Mouse (Mus musculus) limb, embryonic 11.5 days (tissue): ENCODE measurements around the gene Vps45. TPM values are rescaled to one million over a fixed set of nuclear protein-coding genes. Genes with fewer than 3 reads are reported as not detected.

Experiments
- ATAC-seq: fragments of 200-750 bp; cut with Nextera tagmentation; 2 replicates; pipeline ENCODE4 v1.8.0; 2017; ENCODE audit warnings: low read depth; ENCODE audit not compliant: insufficient number of reproducible peaks, low FRiP score, low TSS enrichment
- DNase-seq: peaks from one replicate; pipeline ENCODE4 v3.0.0-alpha.2; 2015; ENCODE audit warnings: low spot score
- H3K27ac ChIP-seq: fragments of 300-500 bp; sonication (generic); replicated peaks from 2 replicates; pipeline ENCODE4 v1.5.1; 2014; ENCODE audit warnings: low read depth, mild to moderate bottlenecking, low read length
- H3K27me3 ChIP-seq: fragments of 300-500 bp; sonication (generic); 2 replicates; pipeline ENCODE4 v1.6.1; 2014; ENCODE audit warnings: mild to moderate bottlenecking, low read length, mixed read lengths; ENCODE audit not compliant: control insufficient read depth, insufficient read depth
- H3K36me3 ChIP-seq: fragments of 300-500 bp; sonication (generic); 2 replicates; pipeline ENCODE4 v1.6.1; 2014; ENCODE audit warnings: mild to moderate bottlenecking, low read length, moderate library complexity, mixed read lengths; ENCODE audit not compliant: control insufficient read depth, insufficient read depth
- H3K4me1 ChIP-seq: fragments of 300-500 bp; sonication (generic); 2 replicates; pipeline ENCODE4 v1.6.1; 2014; ENCODE audit warnings: low read length, mixed read lengths; ENCODE audit not compliant: control insufficient read depth, insufficient read depth
- H3K4me2 ChIP-seq: fragments of 300-500 bp; sonication (generic); 2 replicates; pipeline ENCODE4 v1.6.1; 2014; ENCODE audit warnings: low read depth, mild to moderate bottlenecking, moderate library complexity; ENCODE audit not compliant: severe bottlenecking
- H3K4me3 ChIP-seq: fragments of 300-500 bp; sonication (generic); 2 replicates; pipeline ENCODE4 v1.5.1; 2014; ENCODE audit warnings: low read depth, low read length
- H3K9ac ChIP-seq: fragments of 300-500 bp; sonication (generic); 2 replicates; pipeline ENCODE4 v1.6.1; 2014; ENCODE audit warnings: mild to moderate bottlenecking, low read length
- H3K9me3 ChIP-seq: fragments of 300-500 bp; sonication (generic); 2 replicates; pipeline ENCODE4 v1.6.1; 2016; ENCODE audit warnings: low read length; ENCODE audit not compliant: control insufficient read depth
- WGBS: fragments of 180-500 bp; shearing (Covaris S2); extraction: QIAGEN DNeasy Blood & Tissue Kit; methylation state at CpG from one replicate; pipeline ENCODE4 v1.1.7; 2014; 5-methylcytosine and 5-hydroxymethylcytosine counted together
- polyA plus RNA-seq: library from polyadenylated mRNA; unstranded; fragments of >200 nt; fragmentation: Nextera tagmentation; extraction: Ambion mirVana; gene quantifications from 2 replicates; pipeline ENCODE4 v1.2.1, GENCODE M21; 2014

The Vps45 gene
- polyA plus RNA-seq, 1 experiment from 2014 or later, result 19.5 TPM

DNA sequence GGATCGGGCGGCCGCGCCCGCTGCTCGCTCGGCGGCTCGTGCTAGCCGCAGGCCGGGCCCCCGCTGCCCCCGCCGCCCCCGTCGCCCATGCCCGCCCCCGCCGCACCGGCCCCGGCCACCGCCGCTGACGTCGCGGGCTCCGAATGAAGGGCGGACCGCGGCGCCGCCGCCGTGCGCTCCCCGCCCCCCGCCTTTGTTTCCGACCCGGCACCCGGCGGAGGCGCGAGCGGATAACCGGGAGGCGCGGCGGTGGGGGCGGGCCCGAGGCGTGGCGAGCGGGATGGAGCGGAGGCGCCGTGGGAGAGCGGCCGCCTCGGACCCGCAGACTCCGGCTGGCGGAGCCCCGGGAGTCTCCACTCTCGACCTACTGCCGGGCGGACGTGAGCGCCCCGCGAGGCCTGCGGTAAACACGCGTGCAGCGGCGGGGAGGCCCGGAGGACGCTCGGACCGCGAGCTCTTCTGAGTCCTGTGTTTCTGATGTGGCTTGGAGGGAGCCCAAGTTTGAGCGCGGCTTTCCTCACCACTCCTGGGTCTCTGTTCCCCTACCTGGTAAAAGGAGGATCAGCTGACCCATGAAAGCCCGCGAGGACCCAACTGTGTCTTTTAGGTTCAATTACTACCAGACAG is 62.4 kb downstream of the Vps45 start, which contains the start of gene Plekho1:
Gene Plekho1, minus strand, starts transcription at position 200 of the 627 bp plus-strand sequence.
- peak within 1 kb of the TSS; percentile 100 for H3K9ac ChIP-seq
- peak within 1 kb of the TSS; percentile 99 for H3K27ac ChIP-seq
- H3K36me3 ChIP-seq, result peaks cover 4% of the 10 kb centered on the region; the same call in 1 of the 2 replicates
- DNase-seq, result peak; percentile 79
- H3K4me1 ChIP-seq, result peaks cover 27% of the 10 kb centered on the region
- H3K4me2 ChIP-seq, result peak within 1 kb of the TSS; percentile 91
- no peaks in the 10 kb centered on the region for H3K27me3 ChIP-seq
- H3K9me3 ChIP-seq, result no peaks in the 10 kb centered on the region
- H3K4me3 ChIP-seq, result peak within 1 kb of the TSS; percentile 90
- WGBS, result under 1% methylated on average over 50 of the region's 84 CpGs
- ATAC-seq, result peak; percentile 55

DNA sequence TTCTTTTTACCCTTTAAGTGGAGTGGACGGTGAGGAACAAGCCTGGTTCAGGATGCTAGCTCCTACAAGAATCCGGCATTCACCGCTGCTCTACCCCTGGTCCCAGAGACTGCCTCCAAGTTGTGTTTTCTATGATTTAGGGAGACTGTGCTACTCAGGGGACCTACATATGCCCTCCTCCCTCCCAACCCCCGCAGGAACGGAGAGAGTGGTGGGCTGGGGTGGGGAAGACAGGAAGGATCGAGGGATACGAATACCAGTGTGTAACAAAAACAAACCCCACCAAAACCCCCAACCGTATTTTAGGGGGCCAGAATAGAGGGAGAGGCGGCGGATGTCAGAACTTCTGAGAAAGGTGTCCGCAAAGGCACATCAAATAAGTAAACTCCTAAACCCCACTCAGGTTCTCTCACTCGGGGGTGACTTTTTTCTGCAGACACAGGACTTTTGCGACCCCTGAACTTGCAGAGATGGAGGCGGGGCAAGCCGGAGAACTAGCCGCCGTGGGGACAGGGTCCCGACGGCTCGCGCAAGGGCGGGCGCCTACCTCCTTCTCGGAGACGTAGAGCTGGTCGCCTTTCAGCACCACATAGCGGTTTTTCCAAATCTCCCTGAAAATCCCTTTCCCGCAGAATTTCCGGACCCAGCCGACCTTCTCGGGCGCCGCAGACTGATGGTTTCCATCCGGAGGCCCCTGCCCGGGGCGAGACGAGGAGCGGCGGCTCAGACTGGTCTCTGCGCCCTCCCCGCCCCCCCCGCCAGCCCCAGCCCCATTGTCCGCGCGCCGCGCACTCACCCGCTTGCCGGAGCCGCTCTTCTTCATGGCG is 63.1 kb downstream of the Vps45 start:
- under 1% methylated on average over 49 of the region's 51 CpGs for WGBS
- ATAC-seq, result peak; percentile 73
- Histone ChIP-seq H3K9ac (peak overlapping the region; percentile 100), H3K4me1 (peaks cover 27% of the 10 kb centered on the region), H3K27ac (peak overlapping the region; percentile 99), H3K4me3 (peak overlapping the region; percentile 90), H3K27me3 (no peaks in the 10 kb centered on the region), H3K4me2 (peak overlapping the region; percentile 91), H3K36me3 (peaks cover 11% of the 10 kb centered on the region; the same call in 1 of the 2 replicates), H3K9me3 (no peaks in the 10 kb centered on the region)
- peak; percentile 80 for DNase-seq

DNA sequence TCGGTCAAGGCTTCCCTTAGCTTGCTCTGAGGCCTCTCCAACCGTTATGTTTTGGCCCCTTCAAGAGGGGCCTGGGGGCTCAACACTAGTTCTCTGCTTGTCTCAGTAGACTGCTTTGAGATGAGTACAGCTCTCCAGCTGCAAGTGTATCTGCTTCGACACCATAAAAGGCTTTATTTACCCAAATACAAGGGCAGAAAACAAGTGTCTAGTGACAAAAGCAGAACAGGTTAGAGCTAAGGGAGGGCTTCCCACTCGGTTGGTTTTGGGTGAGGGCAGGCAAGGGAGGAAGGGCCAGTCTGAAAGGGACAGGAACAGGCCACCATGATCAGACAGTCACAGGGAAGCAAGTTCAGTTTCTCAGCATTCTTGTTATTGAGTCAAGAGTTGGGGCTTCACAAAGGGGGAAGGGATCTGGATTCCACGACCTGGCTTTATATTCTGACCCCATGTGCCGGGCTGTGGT is 63.9 kb downstream of the Vps45 start:
- peak overlapping the region; percentile 91 for H3K4me2 ChIP-seq
- peaks cover 27% of the 10 kb centered on the region for H3K4me1 ChIP-seq
- H3K27me3 ChIP-seq, result no peaks in the 10 kb centered on the region
- peak overlapping the region; percentile 99 for H3K27ac ChIP-seq
- H3K36me3 ChIP-seq, result peaks cover 16% of the 10 kb centered on the region; the same call in 1 of the 2 replicates
- peak overlapping the region; percentile 100 for H3K9ac ChIP-seq
- peak; percentile 34 for DNase-seq
- H3K9me3 ChIP-seq, result no peaks in the 10 kb centered on the region
- ATAC-seq, result no peak
- WGBS, result 16% methylated on average over 6 of the region's 6 CpGs
- H3K4me3 ChIP-seq, result peak overlapping the region; percentile 90

DNA sequence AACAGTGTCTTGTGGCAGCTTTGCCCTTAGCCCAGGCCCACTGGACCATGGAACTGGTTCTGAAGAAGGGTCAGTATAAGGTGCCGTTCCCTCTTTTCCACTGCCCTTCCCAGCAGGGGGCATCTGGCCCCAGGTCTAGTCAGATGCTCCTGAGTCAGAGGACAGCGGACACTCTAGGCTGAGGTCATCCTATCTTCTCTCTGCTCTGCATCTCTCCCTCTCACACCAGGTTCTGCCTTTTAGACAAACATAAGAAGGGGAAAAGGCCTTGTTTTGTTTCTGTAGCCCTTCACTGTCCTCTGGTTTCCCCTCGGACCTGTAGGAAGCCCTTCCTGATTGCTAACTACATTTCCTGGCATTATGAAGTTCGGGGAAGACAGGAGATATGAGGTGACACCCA is 64.4 kb downstream of the Vps45 start:
- DNase-seq (no peak), ATAC-seq (no peak)
- peak overlapping the region; percentile 100 for H3K9ac ChIP-seq
- peaks cover 21% of the 10 kb centered on the region for H3K36me3 ChIP-seq
- WGBS, result 46% methylated on average over 4 of the region's 4 CpGs
- H3K9me3 ChIP-seq, result no peaks in the 10 kb centered on the region
- H3K4me3 ChIP-seq, result peak overlapping the region; percentile 90
- H3K4me2 ChIP-seq, result peak overlapping the region; percentile 91
- no peaks in the 10 kb centered on the region for H3K27me3 ChIP-seq
- H3K4me1 ChIP-seq, result peaks cover 27% of the 10 kb centered on the region
- H3K27ac ChIP-seq, result no peak overlapping the region

DNA sequence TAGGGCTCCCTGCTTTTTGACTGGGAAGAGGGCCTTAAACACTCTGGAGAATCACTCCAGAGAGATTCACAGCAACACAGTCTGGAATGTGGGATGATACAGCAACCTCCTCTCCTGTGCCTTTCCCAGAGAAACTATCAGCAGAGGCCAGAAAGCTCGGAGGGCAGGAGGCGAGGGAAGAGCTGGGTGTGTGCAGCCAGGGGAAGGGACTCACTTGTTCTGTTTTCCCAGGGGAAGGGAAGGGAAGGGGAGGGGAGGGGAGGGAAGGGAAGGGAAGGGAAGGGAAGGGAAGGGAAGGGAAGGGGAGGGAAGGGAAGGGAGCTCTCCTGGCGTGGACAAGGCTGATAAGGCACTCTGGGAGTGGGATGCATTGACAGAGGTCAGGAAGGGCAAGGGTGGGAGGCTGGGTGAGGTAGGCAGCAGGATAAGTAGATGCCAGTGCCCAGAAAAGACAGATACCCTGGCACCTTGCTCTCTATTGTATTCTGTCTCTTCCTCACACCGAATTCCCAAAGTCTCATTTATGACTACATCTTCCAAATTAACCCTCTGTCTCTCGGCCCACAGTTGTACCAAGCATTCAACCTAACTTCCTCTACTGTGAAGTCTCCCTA is 65.2 kb downstream of the Vps45 start:
- peaks cover 23% of the 10 kb centered on the region for H3K36me3 ChIP-seq
- WGBS, result 59% methylated on average over 5 of the region's 5 CpGs

DNA sequence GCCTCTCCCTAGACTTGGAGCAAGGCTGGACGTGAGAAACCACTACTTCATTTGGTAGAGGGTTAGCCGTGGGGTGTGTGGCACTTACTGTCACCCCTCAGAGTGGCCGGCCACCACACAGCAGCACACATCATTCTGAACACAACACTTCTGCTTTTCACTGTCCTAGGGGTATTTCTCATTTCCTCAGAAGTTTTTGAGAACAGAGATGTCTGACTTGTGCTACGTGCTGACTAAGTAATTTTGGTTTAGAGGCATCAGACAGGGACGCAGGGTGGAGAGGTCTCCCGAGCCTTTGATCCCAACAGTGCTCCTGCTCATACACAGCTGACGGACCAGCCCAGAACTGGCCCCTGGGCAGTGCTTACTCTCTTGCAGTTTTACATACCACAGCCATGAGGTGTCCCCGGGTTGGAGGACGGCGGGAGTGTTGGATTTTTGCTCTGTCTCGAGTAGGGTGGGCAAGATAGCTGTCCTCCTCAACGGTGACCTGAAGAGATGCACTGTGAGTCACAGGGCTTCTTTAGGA is 67.8 kb downstream of the Vps45 start:
- H3K36me3 ChIP-seq, result peaks cover 24% of the 10 kb centered on the region
- H3K27ac ChIP-seq, result no peak overlapping the region
- ATAC-seq (no peak), DNase-seq (no peak)
- H3K4me2 ChIP-seq, result no peak overlapping the region
- H3K27me3 ChIP-seq, result no peaks in the 10 kb centered on the region
- H3K4me3 ChIP-seq, result no peak overlapping the region
- H3K4me1 ChIP-seq, result peaks cover 28% of the 10 kb centered on the region
- whole genome bisulfite sequencing, result 87% methylated on average over 12 of the region's 12 CpGs
- H3K9me3 ChIP-seq, result no peaks in the 10 kb centered on the region
- no peak overlapping the region for H3K9ac ChIP-seq

More for the DNA sequence above, 65.2 kb downstream of the Vps45 start:
- Histone ChIP-seq H3K4me3 (peak overlapping the region; percentile 90; the same call in 1 of the 2 replicates), H3K4me1 (peaks cover 27% of the 10 kb centered on the region), H3K27me3 (no peaks in the 10 kb centered on the region), H3K9me3 (no peaks in the 10 kb centered on the region), H3K9ac (peak overlapping the region; percentile 100; the same call in 1 of the 2 replicates), H3K27ac (no peak overlapping the region), H3K4me2 (peak overlapping the region; percentile 91)
- ATAC-seq, result no peak
- no peak for DNase-seq

DNA sequence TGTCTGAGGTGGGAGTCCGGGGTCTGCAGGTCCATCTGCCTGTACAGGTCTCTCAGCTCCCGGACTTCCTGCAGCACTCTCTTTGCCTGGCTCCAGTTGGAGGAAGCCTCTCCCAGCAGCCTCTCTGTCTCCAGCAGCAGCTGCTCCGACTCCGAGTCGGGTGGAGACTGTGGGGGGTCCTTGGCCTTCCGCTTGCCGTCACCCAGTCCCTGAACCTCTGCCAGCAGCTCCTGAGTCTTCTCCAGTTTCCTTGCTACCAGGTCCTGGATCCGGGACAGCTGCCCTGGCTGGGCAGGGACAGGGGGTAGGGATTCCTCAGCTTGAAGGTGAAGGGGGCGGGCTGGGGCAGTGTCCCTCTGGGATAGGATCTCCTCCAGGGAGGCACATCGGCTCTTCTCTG is 69.3 kb downstream of the Vps45 start:
- H3K9ac ChIP-seq, result no peak overlapping the region
- no peak overlapping the region for H3K4me3 ChIP-seq

DNA sequence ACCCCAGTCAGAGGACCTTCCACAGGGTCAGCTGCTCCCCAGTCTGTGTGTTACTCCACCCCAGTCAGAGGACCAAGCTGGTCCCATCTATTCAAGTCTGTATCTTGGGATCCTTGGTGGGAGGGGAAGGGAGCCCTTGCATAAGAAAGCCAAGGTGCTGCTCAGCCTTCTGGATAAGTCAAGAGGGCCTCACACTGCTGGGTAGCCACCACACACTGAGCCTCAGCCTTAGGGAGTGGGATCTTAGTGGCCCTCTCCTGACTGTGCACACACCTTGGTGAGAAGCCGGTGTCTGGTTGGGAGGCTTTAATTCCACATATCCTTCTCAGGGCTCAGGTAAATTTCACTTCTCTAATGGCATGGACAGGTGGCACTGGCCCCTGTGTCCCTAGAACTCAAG is 70.1 kb downstream of the Vps45 start:
- Histone ChIP-seq H3K4me2 (no peak overlapping the region), H3K4me1 (peaks cover 23% of the 10 kb centered on the region), H3K9ac (no peak overlapping the region), H3K9me3 (no peaks in the 10 kb centered on the region), H3K4me3 (no peak overlapping the region), H3K27ac (0 out of 2 replicates have a peak overlapping the region, but pooled peaks have one; percentile 33), H3K27me3 (no peaks in the 10 kb centered on the region), H3K36me3 (peaks cover 24% of the 10 kb centered on the region)
- WGBS, result 100% methylated on average over 1 of the region's 1 CpGs
- no peak for DNase-seq
- ATAC-seq, result no peak

More for the DNA sequence above, 69.3 kb downstream of the Vps45 start:
- no peaks in the 10 kb centered on the region for H3K9me3 ChIP-seq
- H3K4me2 ChIP-seq, result no peak overlapping the region
- DNase-seq, result no peak
- no peak for ATAC-seq
- H3K27ac ChIP-seq, result no peak overlapping the region
- WGBS, result 74% methylated on average over 10 of the region's 10 CpGs
- no peaks in the 10 kb centered on the region for H3K27me3 ChIP-seq
- peaks cover 31% of the 10 kb centered on the region for H3K4me1 ChIP-seq
- H3K36me3 ChIP-seq, result peaks cover 24% of the 10 kb centered on the region
